Mouse (Mus musculus): ENCODE data around the gene Sh2d4b. TPM values are rescaled to one million over a fixed set of nuclear protein-coding genes. Genes with fewer than 3 reads are reported as not detected.

Sh2d4b gene
- 0.89 and 1.1 TPM in 2 replicates for polyA plus RNA-seq (2014; fragmentation: Nextera tagmentation; extraction: Ambion mirVana)

DNA sequence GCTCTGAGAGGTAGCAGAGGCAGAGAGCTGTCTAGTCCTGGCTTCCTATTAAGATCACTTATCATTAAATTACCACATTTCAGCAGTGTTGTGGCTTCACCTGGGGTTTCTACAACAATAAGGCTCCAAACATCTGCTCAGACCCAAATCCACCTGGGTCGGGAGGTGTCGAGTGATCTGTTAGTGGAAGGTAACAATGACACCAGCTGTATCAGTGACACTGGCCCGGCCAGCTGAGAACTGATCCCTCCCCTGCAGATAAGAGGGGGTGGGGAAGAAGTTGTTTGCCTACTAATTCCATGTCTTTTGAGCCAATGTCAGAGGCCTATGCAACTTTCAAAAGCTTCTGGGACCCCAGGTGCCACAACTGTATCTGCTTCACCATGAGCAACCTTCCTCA lies at the start of gene Sh2d4b:
Gene Sh2d4b, minus strand, starts transcription at position 71 of the 400 bp plus-strand sequence.
- Histone ChIP-seq H3K27ac (replicated peaks in 1 of 2; ENCODE audit: control insufficient read depth in 1 of 2, insufficient read depth in 1 of 2, low read depth in 2 of 2, low read length in 2 of 2) (no peak within 1 kb of the TSS), H3K9ac (ENCODE audit: low read length) (no peak within 1 kb of the TSS), H3K27me3 (ENCODE audit: control insufficient read depth, insufficient read depth, low read length) (peaks cover 4% of the 10 kb centered on the region; the same call in 1 of the 2 replicates), H3K4me3 (ENCODE audit: control insufficient read depth in 1 of 2, insufficient read depth in 1 of 2, low read depth in 1 of 2, low read length in 2 of 2) (no peak within 1 kb of the TSS), H3K36me3 (ENCODE audit: control insufficient read depth, insufficient read depth, low read length) (no peaks in the 10 kb centered on the region), H3K9me3 (ENCODE audit: control insufficient read depth, low read length) (no peaks in the 10 kb centered on the region), H3K4me2 (ENCODE audit: low read length) (0 out of 2 replicates have a peak within 1 kb of the TSS, but pooled peaks have one; percentile 65), H3K4me1 (ENCODE audit: control insufficient read depth in 2 of 2, insufficient read depth in 2 of 2, low read length in 2 of 2) (peaks cover 5 to 11% of the 10 kb centered on the region in 2 experiments; a peak in 2 of 4 replicates)
- no peak for ATAC-seq (ENCODE audit: insufficient number of reproducible peaks, insufficient read depth, low FRiP score, low read depth)
- 32% methylated on average over 3 of the region's 3 CpGs for whole genome bisulfite sequencing

DNA sequence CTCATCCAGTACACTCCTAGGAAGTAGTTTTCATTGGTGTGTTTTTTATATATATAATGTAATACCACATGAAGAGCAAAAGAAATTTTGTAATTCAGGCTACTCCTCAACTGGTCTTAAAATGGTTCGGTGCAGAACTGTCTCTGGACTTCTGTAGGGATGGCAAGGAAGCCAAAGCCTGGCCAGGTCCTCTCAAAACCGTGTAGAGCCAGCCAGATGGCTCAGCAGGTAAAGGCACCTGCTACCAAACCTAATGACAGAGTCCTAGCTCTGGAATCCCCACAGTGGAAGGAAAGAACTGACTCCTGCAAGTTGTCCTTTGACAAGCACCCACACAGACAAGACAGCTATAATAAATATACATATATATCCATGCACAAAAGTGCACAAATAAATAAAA lies 49.4 kb upstream of the Sh2d4b start:
- no peaks in the 10 kb centered on the region for H3K27me3 ChIP-seq (ENCODE audit: control insufficient read depth, insufficient read depth, low read length)
- H3K36me3 ChIP-seq (ENCODE audit: control insufficient read depth, insufficient read depth, low read length): no peaks in the 10 kb centered on the region
- peaks cover 1 to 13% of the 10 kb centered on the region in 2 experiments for H3K4me1 ChIP-seq (ENCODE audit: control insufficient read depth in 2 of 2, insufficient read depth in 2 of 2, low read length in 2 of 2)
- 83% methylated on average over 2 of the region's 2 CpGs for WGBS
- H3K4me3 ChIP-seq (ENCODE audit: control insufficient read depth in 1 of 2, insufficient read depth in 1 of 2, low read depth in 1 of 2, low read length in 2 of 2): no peak overlapping the region
- no peak overlapping the region for H3K4me2 ChIP-seq (ENCODE audit: low read length)
- no peak overlapping the region for H3K27ac ChIP-seq (replicated peaks in 1 of 2; ENCODE audit: control insufficient read depth in 1 of 2, insufficient read depth in 1 of 2, low read depth in 2 of 2, low read length in 2 of 2)
- H3K9ac ChIP-seq (ENCODE audit: low read length): no peak overlapping the region
- no peak for ATAC-seq (ENCODE audit: insufficient number of reproducible peaks, insufficient read depth, low FRiP score, low read depth)
- H3K9me3 ChIP-seq (ENCODE audit: control insufficient read depth, low read length): no peaks in the 10 kb centered on the region

DNA sequence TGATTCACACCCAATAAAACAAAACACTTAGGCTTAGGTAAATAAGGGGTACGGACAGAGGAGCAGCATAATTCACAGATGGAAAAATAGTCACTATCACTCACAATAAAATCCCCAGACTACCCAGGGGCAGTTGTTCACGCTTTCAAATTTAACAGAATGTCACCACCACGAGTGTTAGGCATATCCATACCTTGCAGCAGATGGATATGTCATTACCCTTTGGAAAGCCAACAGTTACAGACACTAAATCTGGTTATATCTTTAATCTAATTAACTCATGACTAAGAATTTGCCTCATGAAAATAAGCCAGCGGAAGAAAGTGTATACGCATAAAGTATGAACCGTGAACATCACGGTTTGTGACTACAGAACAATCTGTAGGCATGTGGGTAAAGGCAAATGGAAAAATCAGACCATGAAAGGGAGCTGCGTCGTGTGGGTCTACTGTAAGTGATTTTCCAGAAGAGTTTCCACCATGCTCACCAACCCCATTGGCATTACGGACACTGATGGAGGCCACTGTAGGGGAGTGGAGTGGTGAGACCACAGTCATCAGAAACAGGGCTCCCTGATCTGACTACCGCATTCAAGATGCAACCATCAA lies 45.4 kb upstream of the Sh2d4b start:
- Histone ChIP-seq H3K9ac (ENCODE audit: low read length) (no peak overlapping the region), H3K4me2 (ENCODE audit: low read length) (no peak overlapping the region), H3K27ac (replicated peaks in 1 of 2; ENCODE audit: control insufficient read depth in 1 of 2, insufficient read depth in 1 of 2, low read depth in 2 of 2, low read length in 2 of 2) (no peak overlapping the region), H3K4me1 (ENCODE audit: control insufficient read depth in 2 of 2, insufficient read depth in 2 of 2, low read length in 2 of 2) (peaks cover 17 to 31% of the 10 kb centered on the region in 2 experiments), H3K9me3 (ENCODE audit: control insufficient read depth, low read length) (no peaks in the 10 kb centered on the region), H3K36me3 (ENCODE audit: control insufficient read depth, insufficient read depth, low read length) (peaks cover 6% of the 10 kb centered on the region; the same call in 1 of the 2 replicates), H3K27me3 (ENCODE audit: control insufficient read depth, insufficient read depth, low read length) (no peaks in the 10 kb centered on the region), H3K4me3 (ENCODE audit: control insufficient read depth in 1 of 2, insufficient read depth in 1 of 2, low read depth in 1 of 2, low read length in 2 of 2) (no peak overlapping the region)
- 87% methylated on average over 11 of the region's 11 CpGs for WGBS
- ATAC-seq (ENCODE audit: insufficient number of reproducible peaks, insufficient read depth, low FRiP score, low read depth): no peak

DNA sequence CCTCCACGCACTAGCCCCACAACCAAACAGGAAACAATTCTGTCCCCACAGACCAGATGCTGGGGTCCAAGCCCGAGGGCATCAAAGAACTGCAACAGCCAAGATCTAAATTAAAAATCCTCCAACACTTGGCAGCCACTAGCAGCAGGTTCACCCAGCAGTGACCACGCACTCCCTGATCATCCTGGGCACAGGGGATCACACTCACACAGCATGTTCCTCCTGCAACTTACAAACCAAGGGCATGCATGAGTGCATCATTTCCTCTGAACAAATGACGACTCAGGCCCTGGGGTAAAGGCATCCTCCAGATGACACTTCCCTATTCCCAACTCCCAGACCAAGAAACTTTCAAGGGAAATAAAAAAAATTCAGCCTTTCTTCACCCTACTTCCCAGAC lies 44.0 kb upstream of the Sh2d4b start:
- H3K4me1 ChIP-seq (ENCODE audit: control insufficient read depth in 2 of 2, insufficient read depth in 2 of 2, low read length in 2 of 2): peaks cover 19 to 34% of the 10 kb centered on the region in 2 experiments
- ATAC-seq (ENCODE audit: insufficient number of reproducible peaks, insufficient read depth, low FRiP score, low read depth): no peak
- no peak overlapping the region for H3K4me3 ChIP-seq (ENCODE audit: control insufficient read depth in 1 of 2, insufficient read depth in 1 of 2, low read depth in 1 of 2, low read length in 2 of 2)
- H3K27ac ChIP-seq (replicated peaks in 1 of 2; ENCODE audit: control insufficient read depth in 1 of 2, insufficient read depth in 1 of 2, low read depth in 2 of 2, low read length in 2 of 2): no peak overlapping the region
- H3K4me2 ChIP-seq (ENCODE audit: low read length): no peak overlapping the region
- peaks cover 6% of the 10 kb centered on the region; the same call in 1 of the 2 replicates for H3K36me3 ChIP-seq (ENCODE audit: control insufficient read depth, insufficient read depth, low read length)
- no peak overlapping the region for H3K9ac ChIP-seq (ENCODE audit: low read length)
- no peaks in the 10 kb centered on the region for H3K9me3 ChIP-seq (ENCODE audit: control insufficient read depth, low read length)
- WGBS: 78% methylated on average over 4 of the region's 4 CpGs
- H3K27me3 ChIP-seq (ENCODE audit: control insufficient read depth, insufficient read depth, low read length): no peaks in the 10 kb centered on the region

DNA sequence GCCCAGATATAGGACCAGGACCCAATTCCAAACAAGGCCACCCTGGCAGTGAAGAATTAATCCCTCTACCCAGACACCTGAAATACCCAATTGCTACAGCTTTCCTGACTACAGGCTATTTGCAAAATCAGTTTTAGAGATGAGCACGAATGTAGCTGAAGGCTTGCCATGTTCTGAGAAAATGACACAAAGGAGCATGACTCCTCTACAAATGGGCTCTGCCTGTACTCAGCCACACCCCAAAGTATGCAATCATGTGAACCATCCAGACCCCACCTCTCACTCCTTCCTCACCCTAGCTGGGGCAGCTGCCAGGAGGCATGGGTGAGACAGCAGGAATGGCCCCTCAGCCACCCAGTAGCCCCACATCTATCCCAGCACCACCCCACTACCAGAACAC lies 42.4 kb upstream of the Sh2d4b start:
- peaks cover 24 to 39% of the 10 kb centered on the region in 2 experiments for H3K4me1 ChIP-seq (ENCODE audit: control insufficient read depth in 2 of 2, insufficient read depth in 2 of 2, low read length in 2 of 2)
- no peaks in the 10 kb centered on the region for H3K9me3 ChIP-seq (ENCODE audit: control insufficient read depth, low read length)
- no peak overlapping the region for H3K4me2 ChIP-seq (ENCODE audit: low read length)
- no peaks in the 10 kb centered on the region for H3K27me3 ChIP-seq (ENCODE audit: control insufficient read depth, insufficient read depth, low read length)
- WGBS: 67% methylated on average over 1 of the region's 1 CpGs
- H3K27ac ChIP-seq (replicated peaks in 1 of 2; ENCODE audit: control insufficient read depth in 1 of 2, insufficient read depth in 1 of 2, low read depth in 2 of 2, low read length in 2 of 2): peak overlapping the region in 1 of 2 experiments; percentile 41; a peak in 1 of 4 replicates
- no peak overlapping the region for H3K9ac ChIP-seq (ENCODE audit: low read length)
- no peak overlapping the region for H3K4me3 ChIP-seq (ENCODE audit: control insufficient read depth in 1 of 2, insufficient read depth in 1 of 2, low read depth in 1 of 2, low read length in 2 of 2)
- H3K36me3 ChIP-seq (ENCODE audit: control insufficient read depth, insufficient read depth, low read length): peaks cover 6% of the 10 kb centered on the region; the same call in 1 of the 2 replicates
- no peak for ATAC-seq (ENCODE audit: insufficient number of reproducible peaks, insufficient read depth, low FRiP score, low read depth)

DNA sequence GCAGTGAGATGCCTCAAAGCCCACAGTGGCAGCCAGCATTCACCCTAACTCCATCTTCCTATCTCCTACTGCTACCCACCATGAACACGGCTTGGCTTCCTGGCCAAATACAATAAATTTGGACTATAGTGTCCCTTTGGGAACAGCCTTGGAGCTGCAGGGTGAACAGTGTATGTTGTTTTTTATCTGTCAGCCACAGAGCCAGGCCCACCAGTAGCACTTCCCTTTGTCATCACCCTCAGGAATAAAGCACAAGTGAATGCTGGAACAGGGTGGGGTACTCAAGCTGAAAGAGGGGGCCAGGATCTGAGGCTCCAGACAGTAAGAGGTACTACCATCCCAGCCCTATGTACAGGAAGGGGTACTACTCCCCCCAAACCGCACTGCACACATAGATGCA lies 42.0 kb upstream of the Sh2d4b start:
- H3K4me3 ChIP-seq (ENCODE audit: control insufficient read depth in 1 of 2, insufficient read depth in 1 of 2, low read depth in 1 of 2, low read length in 2 of 2): no peak overlapping the region
- 0 out of 2 replicates have a peak, but pooled peaks have one; percentile 10 for ATAC-seq (ENCODE audit: insufficient number of reproducible peaks, insufficient read depth, low FRiP score, low read depth)
- H3K27ac ChIP-seq (replicated peaks in 1 of 2; ENCODE audit: control insufficient read depth in 1 of 2, insufficient read depth in 1 of 2, low read depth in 2 of 2, low read length in 2 of 2): peak overlapping the region in 1 of 2 experiments; percentile 41; a peak in 1 of 4 replicates
- H3K4me2 ChIP-seq (ENCODE audit: low read length): no peak overlapping the region
- no peak overlapping the region for H3K9ac ChIP-seq (ENCODE audit: low read length)
- no peaks in the 10 kb centered on the region for H3K9me3 ChIP-seq (ENCODE audit: control insufficient read depth, low read length)
- WGBS: 38% methylated on average over 2 of the region's 2 CpGs
- no peaks in the 10 kb centered on the region for H3K27me3 ChIP-seq (ENCODE audit: control insufficient read depth, insufficient read depth, low read length)
- peaks cover 6% of the 10 kb centered on the region; the same call in 1 of the 2 replicates for H3K36me3 ChIP-seq (ENCODE audit: control insufficient read depth, insufficient read depth, low read length)
- H3K4me1 ChIP-seq (ENCODE audit: control insufficient read depth in 2 of 2, insufficient read depth in 2 of 2, low read length in 2 of 2): peaks cover 24 to 37% of the 10 kb centered on the region in 2 experiments

DNA sequence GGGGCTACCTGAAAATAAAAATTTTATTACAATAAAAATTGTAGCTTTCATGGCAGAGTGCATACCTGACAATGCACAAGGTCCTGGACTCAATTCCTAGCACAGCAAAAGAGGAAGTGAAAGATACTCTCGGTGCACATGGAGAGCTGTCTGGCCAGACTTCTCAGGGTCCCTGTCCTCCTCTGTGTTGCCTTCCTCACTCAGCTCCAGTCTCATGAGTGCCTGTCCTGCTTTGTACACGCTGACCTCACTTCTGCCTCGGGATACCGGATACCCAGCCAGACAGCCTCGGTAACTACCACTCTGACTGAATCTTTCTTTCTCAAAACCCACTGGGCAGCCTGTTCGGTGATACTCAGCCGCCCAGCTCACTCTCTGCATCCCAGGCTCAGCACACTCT lies 40.3 kb upstream of the Sh2d4b start:
- Histone ChIP-seq H3K27me3 (ENCODE audit: control insufficient read depth, insufficient read depth, low read length) (no peaks in the 10 kb centered on the region), H3K27ac (replicated peaks in 1 of 2; ENCODE audit: control insufficient read depth in 1 of 2, insufficient read depth in 1 of 2, low read depth in 2 of 2, low read length in 2 of 2) (no peak overlapping the region), H3K9me3 (ENCODE audit: control insufficient read depth, low read length) (no peaks in the 10 kb centered on the region), H3K4me3 (ENCODE audit: control insufficient read depth in 1 of 2, insufficient read depth in 1 of 2, low read depth in 1 of 2, low read length in 2 of 2) (no peak overlapping the region), H3K4me1 (ENCODE audit: control insufficient read depth in 2 of 2, insufficient read depth in 2 of 2, low read length in 2 of 2) (peaks cover 24 to 40% of the 10 kb centered on the region in 2 experiments), H3K9ac (ENCODE audit: low read length) (no peak overlapping the region), H3K36me3 (ENCODE audit: control insufficient read depth, insufficient read depth, low read length) (peaks cover 6% of the 10 kb centered on the region; the same call in 1 of the 2 replicates), H3K4me2 (ENCODE audit: low read length) (no peak overlapping the region)
- 78% methylated on average over 7 of the region's 7 CpGs for WGBS
- ATAC-seq (ENCODE audit: insufficient number of reproducible peaks, insufficient read depth, low FRiP score, low read depth): no peak
